Mouse (Mus musculus) cerebellum, postnatal 14 days (tissue): ENCODE data around the gene Plcb4.
A peak's percentile ranks its signal among the peaks of the same experiment; 100 is the strongest.
"Not testable (repeated sequence)": the region's sequence is repeated elsewhere in the genome, so short reads cannot be mapped to it uniquely, and the experiment has no call there.

Source experiments
- DNase-seq, 2 experiments: peaks; one replicate each; pipeline ENCODE4 v3.0.0; 2021; ENCODE audit warnings: mixed read lengths in 2 of 2

Gene Plcb4

DNA sequence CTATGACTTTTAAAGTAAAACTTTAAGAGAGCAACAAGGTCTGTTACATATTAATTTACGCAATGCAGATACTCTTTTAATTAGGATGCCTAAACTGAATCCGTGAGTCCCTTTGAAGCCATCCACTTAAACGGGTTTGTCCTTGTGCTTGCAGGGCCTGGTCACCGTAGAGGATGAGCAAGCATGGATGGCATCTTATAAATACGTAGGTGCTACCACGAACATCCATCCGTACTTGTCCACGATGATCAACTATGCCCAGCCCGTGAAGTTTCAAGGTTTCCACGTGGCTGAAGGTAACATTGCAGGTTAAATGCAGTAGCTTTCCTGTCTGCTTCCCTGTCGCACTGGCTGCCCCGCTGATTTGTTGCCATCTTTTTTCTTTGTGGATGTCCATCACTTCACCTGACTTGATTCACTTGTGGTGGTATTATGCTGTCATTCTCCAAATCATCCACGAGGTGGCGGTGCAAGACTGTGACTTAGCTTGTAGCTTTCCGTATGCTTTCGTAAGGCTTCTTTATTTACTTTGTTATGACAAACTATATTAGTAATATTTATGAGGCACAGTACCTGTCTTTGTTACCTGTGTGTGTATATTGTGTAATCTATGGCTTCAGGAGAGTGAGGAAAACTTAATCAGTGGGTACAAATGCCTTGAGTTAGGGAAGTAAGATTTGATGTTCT lies 308.2 kb downstream of the Plcb4 start:
- DNase-seq, result peak; percentile 76 to 77

DNA sequence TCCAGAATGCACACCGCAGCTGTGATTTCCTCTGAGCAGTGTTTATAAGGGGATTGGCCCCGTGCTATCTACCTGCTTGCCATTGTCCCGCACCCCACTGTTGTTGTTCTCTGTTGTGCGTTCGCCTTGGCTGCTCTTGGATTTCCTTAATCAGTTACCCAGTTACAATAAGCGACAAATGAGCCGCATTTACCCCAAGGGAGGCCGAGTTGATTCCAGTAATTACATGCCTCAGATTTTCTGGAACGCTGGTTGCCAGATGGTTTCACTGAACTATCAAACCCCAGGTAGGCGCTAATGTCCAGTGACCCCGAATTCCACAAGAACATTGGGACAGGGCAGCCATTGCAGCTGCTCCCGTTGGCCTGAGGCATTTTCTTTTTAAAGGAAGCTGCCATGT lies 309.3 kb downstream of the Plcb4 start:
- peak; percentile 61 to 70 for DNase-seq

DNA sequence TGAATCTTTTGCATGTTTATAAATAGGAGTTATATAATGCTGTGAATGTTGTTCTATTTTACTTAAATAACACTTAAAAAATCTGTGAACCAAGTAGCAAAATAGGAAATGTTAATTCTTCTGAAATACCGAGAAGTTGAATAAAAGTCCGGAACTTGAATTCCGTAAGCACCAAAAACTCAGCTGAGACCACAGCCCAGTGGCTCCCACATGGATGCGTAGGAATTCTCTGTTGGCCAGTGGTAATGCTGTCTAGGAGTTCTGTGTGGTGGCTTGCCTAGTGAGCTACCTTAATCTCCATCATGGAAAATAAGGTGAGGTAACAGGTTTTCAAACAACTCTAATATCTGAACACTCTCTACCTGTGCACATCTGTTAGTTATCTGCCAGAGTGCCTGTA lies 312.1 kb downstream of the Plcb4 start:
- DNase-seq, result no peak

DNA sequence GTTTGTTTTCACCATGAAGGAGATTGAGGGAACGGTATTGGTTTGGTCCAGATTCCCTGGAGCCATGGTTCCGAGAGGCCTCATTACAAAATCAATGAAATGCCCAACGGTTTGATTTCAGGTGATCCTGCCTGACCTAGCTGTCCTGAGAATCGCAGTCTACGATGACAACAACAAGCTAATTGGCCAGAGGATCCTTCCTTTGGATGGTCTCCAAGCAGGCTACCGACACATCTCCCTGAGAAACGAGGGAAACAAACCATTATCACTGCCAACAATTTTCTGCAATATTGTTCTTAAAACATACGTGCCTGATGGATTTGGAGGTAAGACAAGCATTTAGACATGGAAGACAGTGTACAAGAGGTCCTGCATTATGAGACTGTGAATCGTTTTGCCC lies 317.2 kb downstream of the Plcb4 start:
- peak in 1 of 2 experiments; percentile 41 for DNase-seq

DNA sequence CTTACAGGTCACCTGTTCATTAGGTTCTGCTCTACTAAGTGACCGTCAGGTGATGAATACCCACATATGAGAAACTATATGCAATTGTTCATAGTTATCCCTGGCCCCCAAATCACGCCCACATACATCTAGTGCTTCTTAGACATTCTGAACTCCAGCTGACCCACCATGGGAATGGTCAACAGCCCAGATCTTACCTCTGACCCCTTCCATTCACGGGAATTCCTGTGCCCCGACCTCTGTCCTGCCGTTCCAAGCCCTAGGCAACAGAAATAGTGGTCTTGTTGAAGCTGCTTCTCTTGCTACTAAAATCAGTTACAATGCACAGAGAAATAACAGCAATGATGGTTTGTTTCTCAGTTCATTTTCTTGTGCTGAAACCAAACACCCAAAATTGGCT lies 320.0 kb downstream of the Plcb4 start:
- no peak for DNase-seq

DNA sequence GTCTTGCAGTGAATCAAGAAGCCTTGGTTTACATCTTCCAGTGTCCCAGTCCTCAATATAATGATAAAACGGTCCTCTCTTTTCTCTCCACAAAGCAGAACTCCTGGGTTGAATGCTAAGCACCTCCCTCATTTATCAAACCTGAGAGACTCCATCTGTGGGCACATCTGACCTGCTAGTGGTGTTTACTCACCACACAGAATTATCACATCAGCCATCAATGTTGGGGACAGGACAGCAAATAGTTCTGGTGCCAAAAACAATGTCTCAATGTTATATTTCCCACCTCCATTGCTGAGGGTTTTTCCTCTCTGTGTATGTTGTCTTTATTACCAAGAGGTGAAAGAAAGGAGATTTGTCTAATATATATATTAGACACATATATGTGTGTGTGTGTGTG lies 321.6 kb downstream of the Plcb4 start:
- no peak for DNase-seq

DNA sequence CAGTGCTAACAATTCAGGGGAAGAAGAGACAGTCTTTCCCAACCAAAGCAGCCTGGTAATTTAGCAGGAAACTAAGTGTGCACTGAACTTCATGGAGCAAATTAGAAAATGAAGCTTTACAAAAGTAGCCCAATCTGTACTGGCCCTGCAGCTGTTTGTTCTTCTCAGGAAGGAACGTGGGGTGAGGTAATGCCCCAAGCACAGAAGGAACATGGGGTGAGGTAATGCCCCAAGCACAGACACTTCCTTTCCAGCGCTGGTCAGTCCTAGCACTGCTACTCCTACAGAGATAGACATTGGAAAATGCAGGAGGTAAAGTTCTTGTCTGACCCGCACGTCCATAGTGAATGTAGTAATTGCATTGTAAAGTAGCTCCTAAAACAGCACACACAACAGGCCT lies 325.2 kb downstream of the Plcb4 start:
- no peak for DNase-seq

DNA sequence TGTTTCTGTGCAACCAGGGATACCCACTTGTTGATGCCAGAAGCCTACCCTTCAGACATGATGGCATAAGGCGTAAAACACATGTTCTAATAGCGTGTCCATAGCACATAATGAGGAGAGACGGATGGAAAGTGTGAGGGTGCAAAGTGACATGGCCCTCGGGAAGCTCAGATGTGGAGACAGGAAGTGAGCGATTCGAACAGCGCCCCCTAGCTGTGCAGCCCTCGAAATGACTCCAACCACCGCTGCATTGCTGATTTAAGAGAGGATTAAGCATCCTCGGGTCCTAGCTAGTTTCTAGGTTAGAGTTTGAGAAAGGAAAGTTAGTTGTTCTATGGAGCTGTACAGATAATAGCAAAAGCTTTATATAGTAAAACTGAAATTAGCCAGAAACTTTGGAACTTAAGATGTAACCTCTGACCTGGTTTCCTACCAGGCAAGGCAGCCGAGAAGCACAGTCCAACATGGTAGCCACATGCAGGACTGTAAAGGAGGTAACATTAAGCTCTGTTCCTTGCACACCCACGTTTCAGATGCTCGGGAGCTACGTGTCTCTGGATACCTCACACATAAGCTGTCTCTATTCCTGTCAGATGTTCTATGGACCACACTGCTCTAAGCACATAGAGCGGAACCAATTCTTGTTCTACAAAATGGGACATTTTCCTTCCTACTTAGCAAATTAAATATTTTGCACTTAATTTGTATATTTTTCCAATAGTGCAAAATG lies 326.9 kb downstream of the Plcb4 start:
- no peak for DNase-seq

DNA sequence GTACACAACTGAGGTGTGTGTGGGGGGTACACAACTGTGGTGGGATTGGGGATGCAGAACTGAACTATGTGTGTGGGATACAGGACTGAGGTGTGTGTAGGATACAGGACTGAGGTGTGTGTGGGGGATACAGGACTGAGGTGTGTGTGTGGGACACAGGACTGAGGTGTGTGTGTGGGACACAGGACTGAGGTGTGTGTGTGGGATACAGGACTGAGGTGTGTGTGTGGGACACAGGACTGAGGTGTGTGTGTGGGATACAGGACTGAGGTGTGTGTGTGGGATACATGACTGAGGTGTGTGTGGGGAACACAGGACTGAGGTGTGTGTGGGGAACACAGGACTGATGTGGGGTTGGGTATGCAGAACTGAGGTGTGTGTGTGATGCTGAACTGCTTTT lies 329.7 kb downstream of the Plcb4 start:
- DNase-seq, result not testable (repeated sequence)

DNA sequence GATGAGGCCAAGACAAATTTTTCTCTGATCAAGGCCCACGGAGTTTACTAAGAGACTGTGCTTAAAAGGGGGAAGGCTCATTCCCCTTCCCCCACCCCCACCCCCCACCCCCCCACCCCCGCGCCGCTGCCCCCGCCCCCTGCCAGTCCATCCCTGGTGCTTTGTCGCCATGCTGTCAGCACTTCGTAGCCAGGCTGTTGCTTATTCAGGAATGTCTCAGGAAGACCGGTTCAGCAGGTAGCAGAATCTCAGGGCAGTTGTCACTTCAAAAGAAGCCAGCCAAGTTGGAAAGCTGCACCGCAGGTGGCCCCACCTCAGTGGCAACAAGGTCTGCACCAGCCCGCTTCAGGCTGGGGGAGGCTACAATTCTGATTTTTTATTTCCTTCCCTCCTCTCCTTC lies 331.9 kb downstream of the Plcb4 start:
- not testable (repeated sequence) for DNase-seq

DNA sequence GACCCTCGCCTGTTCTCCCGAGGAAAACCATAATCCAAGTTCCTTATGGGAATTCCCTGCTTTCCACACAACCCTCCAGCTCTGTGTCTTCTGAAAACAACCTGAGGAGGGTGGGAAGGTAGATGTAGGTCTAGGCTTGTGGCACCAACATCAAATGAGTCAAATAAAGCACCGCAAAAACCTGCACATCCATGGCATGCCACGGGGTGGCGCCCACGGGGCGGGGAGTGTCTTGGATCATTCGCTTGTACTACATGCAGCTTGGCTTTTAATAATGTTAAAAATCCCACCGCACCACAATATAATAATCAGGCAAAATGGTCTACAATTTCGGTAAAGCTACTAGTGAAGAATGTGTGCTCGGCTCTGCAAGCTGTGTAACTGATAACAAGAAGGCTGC lies 334.5 kb downstream of the Plcb4 start:
- DNase-seq, result no peak

DNA sequence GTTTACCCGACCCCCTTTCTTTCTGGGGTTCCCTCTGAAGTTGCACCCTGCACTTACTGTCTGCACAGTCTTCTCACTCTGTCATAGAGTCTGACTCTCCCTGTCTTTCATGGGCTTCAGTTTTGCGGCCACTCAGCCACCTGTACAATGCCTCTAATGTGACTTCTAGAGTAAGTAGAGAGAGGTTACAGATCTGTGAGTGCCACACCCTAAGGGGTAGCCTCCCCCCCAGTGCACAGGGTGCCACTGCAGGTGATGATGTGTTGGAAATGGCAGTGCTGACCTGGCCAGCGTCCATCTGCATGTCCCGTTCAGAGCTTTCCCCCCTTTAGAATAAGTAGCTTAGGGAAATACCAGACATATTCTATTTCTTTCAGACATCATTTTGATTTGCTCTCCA lies 336.4 kb downstream of the Plcb4 start:
- no peak for DNase-seq

DNA sequence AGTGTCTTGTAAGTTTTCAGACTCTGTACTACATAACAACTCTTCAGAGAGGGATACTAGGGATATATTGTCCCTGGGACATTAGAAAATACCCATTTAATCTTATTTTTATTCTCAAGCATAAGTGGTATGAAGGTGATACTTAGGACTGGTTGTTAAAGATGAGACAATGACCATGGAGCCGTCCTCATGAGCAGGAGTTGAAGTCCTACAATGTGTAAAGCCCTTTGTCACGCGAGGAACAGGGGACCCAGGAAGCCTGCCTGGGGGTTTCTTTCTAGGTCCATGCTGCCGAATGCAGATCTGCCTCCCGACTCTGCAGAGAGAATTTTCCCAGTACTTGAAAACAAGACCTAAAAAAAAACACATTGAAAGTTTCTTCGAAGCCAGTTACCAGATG lies 338.1 kb downstream of the Plcb4 start:
- DNase-seq, result no peak

DNA sequence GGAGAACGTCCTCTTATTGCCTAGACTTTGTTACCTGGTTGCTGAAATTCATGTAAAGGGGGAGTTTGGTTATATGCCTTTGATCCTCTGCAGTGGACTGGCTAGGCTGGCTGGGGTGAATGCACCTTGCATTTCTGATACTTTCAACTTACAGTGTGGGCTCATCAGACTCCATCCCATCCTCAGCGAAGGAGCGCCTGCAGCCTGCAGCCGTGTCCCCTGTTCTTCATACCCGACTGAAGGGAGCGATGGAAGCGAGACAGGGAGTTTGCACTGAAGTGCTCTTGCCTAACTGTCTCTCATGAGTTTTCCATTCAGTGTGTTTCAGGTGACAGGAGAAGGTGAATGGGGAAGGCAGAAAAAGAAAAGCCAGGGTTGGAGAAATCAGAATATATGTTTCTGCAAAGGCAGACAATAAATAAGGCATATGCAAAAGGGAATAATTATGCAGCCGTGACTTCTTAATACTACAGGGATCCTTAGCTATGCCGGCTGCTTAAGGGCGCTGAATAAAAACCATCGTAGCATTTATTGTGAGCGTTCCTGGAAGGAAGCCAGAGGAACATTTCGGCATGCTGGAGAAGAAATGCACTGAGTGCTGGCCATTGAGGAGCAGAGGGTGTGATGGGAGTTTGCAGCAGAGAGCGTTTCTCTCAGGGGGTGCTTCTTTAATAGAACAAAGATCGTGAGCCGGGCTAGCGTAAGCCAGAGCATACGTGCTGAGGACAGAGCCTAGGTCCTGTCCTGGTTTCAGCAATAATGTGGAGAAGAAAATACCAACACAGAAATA lies 338.7 kb downstream of the Plcb4 start:
- DNase-seq, result peak in 1 of 2 experiments; percentile 32

DNA sequence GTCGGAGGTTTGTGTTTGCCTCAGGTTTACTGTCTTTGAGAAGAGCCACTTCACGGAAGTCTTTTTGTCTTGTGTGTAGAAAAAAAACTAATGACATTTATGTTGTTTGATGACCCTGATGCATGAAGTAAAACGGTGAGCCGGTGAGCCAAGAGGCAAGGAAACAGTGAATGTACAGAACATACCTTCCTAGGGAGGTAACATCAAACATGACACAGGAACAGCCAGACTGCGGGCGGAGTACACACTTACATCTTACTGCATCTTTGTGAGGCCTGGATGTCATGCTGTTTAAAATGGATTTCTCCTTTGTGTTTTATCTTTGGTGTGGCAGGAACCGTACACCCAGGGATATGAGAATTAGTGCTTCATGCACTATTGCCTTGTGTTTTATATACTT lies 340.1 kb downstream of the Plcb4 start:
- no peak for DNase-seq

DNA sequence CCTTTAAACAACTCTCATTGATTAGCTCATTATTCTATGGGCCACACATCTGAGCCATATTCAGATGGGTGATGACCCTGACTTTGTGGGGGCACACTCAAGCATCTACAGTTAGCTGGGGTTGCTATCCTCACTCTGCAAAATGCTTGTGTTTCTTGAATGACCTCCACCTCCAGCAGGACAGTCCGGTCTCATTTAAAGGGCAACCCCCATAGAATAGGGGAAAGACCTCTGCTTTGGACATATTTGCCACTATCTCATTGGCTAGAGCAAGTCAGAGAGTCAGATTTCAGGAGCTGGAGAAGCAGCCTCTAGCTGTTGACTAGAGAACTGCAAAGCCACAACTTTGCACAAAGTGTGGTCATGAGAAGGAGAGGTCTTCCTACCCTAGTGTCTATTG lies 340.6 kb downstream of the Plcb4 start:
- DNase-seq, result no peak

DNA sequence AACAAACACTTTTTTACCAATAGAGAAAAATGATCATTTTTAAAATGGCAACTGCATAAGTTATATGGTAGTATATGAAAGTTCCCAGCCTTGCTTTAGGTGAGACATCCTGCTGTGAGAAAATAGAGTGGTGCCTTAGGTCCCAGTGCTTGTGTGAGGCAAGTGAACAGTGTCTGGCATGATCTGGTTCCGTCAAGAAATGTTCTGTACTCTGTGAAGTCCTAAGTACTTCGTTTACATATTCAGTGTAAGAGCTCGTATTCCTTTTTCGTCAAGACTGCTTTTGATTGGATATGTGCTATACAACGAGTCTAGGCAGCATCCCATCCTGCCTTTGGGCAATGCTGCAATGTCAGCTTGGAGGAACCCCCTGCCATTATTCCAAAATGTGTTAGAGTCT lies 342.1 kb downstream of the Plcb4 start:
- no peak for DNase-seq

DNA sequence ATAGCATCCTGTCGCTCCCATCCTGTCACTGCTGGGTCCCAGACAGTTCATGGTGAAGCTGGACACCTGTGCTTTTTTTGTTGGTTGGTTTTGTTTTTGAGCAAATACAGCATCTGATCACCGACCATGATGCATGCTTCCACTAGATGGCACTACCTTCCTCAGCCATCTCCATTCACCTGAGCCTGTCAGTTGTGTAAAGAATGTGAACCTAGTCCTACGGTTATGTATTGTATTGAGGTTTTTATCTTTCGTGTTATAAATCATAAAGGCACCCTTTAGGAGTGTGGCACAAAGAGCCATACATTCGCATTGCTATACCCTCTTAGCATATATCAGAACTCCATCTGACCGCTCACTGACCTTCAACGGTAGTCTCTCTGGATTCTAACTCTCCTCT lies 343.3 kb downstream of the Plcb4 start:
- peak; percentile 52 to 58 for DNase-seq

DNA sequence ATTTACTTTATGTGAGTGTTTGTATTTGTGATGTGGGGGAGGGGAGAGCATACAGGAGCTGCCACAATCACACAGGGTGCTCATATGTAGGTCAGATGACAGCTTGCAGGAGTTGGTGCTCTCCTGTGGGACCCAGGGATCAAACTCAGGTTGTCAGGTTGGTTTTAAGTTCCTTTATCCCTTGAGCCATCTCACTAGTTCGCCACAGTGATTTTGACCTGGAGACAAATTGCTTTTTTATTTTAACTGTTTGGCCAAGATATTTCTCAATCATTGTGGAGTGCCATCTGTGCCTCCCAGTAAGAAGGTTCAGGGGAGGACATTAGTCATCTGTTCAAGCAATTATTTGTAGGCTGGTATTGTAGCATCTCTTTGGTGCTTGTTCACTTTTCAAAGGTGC lies 345.0 kb downstream of the Plcb4 start:
- peak in 1 of 2 experiments; percentile 53 for DNase-seq

DNA sequence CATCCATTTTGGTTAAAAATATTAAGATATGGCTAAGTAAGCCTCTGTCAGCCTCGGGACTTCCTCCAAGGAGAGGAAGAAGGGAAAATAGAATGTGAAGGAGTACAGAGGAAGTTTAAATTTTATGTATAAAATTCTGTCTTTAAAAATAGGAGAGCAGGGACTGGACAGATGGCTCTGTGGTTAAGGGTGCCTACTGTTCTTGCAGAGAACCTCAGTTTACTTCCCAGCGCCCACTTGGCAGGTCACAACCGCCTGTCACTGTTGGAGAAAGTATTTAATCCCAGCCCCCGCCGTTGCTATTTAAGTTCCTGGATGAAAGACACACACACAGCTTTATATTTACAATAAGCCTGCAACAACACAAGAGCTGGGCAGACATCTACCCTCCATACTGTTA lies 347.5 kb downstream of the Plcb4 start:
- no peak for DNase-seq

DNA sequence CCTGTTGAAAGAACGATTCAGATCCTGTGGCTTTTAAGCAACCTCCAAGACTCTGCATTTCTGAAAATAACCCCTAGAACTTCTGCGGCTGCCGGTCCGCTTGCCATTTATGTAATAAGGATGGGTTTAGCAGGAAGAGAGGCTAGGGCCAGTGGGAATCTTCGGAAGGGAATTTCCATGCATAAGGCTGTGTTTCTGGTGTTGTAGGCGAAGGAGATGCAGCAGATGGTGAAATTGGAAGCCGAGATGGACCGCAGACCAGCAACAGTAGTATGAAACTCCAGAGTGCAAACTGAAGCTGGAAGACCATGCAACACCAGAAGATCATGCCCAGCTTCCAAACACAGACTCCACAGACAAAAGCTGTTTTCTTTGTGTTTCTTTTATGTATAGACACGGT lies 353.9 kb downstream of the Plcb4 start:
- no peak for DNase-seq

DNA sequence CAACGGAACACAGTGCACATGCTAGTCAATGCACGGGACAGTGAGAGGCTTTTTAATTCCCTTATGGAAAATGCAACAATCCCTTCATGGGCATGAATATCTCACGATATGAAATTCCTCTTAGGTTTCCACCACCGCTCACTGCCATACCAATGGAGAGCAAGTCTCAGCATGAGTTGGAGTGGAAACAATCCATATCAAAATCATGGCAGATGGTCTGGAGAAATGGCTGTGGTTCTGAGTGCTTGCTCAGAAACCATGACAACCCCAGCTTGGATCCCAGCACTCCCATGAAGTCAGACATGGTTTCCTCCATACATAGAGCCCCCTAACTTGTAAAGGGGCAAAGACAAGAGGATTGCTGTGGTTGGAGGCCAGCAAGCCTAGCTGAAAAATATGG lies 389.7 kb downstream of the Plcb4 start:
- DNase-seq, result peak; percentile 27 to 44

DNA sequence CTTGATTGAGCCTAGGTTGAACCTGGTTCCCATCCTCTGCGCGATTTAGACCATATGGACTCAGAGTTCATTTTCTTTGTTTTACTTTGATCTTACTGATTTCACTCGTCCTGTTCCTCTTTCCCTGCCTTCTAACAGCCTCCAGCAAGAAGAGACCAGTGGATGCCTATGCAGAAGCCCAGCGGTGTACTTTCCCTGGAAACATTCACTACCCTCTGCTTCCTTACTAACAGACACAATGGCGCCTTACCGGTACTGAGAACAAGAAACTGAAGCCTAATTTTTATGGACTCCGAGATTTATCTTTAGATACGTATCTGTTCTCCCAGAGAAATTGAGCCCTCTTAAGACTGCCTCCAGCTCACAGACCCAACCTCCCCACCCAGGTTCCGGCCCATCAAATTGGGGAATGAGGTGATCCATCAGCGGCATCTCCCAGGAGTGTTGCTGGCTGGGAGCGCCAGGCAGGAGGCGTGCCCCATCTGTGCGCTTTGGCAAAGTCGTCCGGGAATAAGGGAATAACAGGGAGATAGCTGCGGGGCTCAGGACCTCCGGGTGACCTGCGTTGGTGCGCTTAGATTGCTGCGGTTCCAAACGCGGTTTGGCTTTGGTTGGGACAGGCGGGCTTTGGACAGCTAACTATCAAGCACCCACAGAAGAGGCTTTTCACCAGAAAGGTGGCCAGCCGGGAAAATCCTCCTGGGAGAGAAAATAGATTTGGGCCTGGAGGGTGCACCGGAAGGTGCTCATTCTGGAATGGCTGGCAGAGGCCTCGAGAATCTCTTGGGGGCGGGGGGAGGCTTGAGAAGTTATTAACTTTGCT lies 392.2 kb downstream of the Plcb4 start:
- peak; percentile 48 to 52 for DNase-seq
